Mouse (Mus musculus): ENCODE data around the gene Dock8.

Gene Dock8

GRCm38 (mm10) chr19:24999201-24999886 lies at the start of gene Dock8:
Dock8 (plus strand) TSS chr19:24999534.
- peak; percentile 64 to 68 for DNase-seq (ENCODE audit: low spot score in 2 of 2)

DNA sequence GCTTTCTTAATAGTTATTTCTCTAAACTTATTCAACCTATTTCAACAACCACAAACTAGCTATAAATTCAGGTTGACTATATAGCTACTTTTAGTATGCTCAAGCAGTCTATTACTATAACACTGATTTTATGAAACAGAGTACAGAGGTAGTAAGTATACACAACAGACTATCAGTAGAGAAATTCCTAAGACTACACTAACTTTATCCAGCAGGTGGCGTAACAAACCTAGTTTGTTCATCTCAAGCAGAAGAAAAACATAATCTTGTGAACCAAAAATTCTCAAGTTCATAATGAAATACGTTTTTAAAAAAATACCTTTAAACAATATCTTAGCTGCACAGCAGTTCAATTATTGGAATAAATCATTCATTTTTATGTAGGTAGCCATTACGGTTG lies 40.8 kb upstream of the Dock8 start:
- no peak for DNase-seq (ENCODE audit: low spot score in 2 of 2)

DNA sequence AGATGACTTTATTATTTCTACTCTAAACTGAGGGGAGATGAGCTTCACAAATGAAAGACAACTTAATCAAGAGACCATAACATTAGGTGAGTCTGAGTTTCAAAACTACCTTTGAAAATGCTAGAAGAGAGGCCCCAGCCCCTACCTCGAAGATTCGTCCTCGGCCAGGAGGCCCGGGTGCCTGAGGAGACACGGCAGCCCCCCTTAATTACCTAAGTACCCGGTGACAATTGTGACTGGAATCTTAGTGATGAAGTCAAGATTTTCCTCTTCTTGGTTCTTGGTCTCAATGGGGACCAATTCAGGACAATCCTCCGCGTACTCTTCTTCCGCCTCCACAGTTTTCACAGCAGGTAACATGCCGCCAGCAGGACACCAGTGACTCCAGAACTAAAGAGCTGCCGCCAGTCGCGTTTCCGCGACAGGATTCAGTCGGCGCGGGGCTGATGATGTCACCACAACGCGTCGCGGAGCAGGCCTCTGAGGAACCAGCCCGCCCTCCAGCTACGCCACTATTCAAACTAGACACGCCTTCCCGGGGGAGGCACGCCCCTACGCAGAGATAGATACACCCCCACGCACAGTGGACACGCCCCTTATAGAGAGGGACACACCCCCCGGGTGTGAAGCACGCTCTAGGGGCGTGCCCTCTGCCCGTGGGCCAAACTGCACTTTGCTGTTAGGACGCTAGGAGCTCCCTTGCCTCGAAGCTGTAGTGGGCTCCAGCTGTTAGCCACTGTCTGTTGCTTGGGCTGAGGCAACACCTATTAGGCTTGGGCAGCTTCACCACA lies 38.0 kb upstream of the Dock8 start, which contains the start of gene Cbwd1:
Gene Cbwd1, minus strand, starts transcription at position 439 of the 791 bp plus-strand sequence.
- peak; percentile 96 to 98 for DNase-seq (ENCODE audit: low spot score in 2 of 2)

- DNase-seq (ENCODE audit: low spot score in 2 of 2): no peak
These were observed 33.1 kb upstream of the Dock8 start for GRCm38 (mm10) chr19:24966203-24966602.

- DNase-seq (ENCODE audit: low spot score in 2 of 2): no peak
These were observed 32.4 kb upstream of the Dock8 start for GRCm38 (mm10) chr19:24966941-24967340.

- DNase-seq (ENCODE audit: low spot score in 2 of 2): no peak
These were observed 28.0 kb upstream of the Dock8 start for GRCm38 (mm10) chr19:24971307-24971706.

DNA sequence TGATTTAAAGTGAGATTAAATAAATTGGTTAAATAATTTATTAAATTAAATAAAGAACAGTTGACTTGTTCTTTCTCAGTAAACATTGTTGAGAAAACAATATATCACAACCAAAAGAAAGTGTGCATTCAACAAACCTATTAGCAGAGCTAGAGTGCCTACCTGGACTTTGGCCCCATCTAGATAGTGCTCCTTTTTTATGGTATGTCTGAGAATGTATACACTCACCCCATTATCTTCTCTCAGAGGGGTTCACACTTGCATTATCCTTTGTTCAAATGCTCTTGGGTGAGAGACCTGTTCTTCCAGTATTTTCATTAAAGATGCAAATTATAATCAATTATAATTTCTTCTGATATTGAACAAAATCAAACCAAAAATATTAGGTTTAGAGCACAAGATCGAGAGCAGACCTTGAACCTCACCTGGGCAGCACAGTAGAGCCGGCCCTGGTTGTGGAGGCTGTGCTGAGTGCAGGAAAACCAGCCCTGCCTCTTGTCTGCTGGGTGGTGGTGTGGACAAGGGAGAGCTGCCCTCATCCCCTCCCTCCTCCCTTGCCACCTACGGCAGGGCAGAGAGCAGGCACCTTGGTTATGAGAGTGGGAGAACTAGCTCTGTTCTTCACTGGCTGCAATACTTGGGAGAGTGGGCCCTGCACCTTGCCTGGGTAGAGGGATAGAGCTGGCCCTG lies 26.5 kb upstream of the Dock8 start:
- DNase-seq (ENCODE audit: low spot score in 2 of 2): no peak

DNA sequence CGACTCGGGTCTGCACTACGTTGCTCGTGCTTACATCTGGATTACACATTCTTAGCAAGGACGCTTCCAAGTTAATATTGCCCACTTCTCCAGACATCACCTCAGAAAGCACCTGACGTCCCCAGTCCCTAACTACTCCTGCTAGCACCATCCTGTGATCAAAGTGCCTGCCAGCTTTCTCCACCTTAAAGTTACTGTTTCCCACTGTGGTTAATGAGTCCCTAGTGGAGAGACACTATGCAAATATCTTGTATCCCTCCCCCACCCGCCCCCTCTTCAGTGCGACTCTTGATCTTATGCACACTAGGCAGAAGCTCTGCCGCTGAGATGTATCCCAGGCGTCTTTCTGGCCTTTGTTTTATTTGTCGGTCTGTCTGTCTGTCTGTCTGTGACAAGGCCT lies 21.3 kb upstream of the Dock8 start:
- no peak for DNase-seq (ENCODE audit: low spot score in 2 of 2)

GRCm38 (mm10) chr19:24978852-24979842 lies 20.2 kb upstream of the Dock8 start:
- DNase-seq (ENCODE audit: low spot score in 2 of 2): no peak

DNA sequence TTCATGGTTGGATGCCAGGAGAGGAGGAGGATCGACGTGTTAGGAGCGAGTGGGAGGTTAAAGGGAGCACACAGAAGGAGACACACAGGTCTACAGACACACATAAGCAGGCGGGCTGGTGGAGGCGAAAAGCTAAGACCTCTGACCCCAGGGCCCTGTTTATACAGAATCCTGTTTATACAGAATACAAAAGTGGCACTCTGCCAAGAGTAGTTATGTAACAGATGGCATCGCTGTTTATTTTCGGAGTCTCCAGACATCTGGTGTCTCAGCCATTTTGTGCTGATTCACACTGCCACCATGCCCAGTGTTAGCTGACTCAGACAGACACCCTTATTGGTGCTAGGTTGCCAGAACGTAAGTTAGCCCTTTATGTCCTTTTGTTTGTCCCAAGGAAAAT lies 18.0 kb upstream of the Dock8 start:
- DNase-seq (ENCODE audit: low spot score in 2 of 2): no peak

- no peak for DNase-seq (ENCODE audit: low spot score in 2 of 2)
These were observed 16.3 kb upstream of the Dock8 start for GRCm38 (mm10) chr19:24983050-24983449.

GRCm38 (mm10) chr19:24983857-24984498 lies 15.4 kb upstream of the Dock8 start:
- no peak for DNase-seq (ENCODE audit: low spot score in 2 of 2)

GRCm38 (mm10) chr19:24985045-24985444 lies 14.3 kb upstream of the Dock8 start:
- no peak for DNase-seq (ENCODE audit: low spot score in 2 of 2)

DNA sequence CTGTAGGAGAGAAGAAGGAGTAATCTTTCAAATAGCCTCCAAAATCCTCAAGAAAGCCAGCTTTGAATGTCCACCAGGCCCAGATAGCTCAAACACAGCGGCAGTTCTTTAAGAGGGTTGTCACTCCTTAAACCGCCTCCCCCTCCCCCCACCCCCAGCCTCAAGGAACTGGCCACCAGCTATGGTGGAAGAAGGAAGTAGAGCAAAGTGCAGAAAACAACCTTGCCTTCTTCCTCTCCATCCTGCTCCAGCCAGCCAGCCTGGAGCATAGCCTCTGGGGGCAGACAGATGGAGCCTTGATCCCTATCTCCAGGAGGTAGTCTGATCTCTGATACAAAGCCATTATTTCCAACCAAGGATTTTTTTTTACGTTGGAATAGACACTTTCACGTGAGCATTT lies 12.0 kb upstream of the Dock8 start:
- no peak for DNase-seq (ENCODE audit: low spot score in 2 of 2)

DNA sequence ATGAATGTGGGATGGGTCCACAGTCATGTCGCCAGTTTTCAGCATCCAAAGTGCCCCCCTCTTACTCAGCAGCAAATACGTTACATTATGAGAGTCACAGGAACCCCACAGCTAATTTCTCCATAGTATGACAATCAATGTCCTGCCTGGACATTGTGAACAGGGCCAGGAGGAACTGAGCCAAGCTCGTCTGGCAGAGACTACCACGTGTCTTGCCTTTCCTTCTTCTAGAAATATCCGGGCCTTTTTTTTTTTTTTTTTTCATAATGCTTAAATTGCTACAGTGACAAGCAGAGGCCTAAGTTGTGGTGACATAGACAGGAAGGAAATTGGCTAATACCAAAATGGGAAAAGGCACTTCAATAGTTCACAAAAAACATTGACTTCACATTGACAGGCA lies 10.5 kb upstream of the Dock8 start:
- no peak for DNase-seq (ENCODE audit: low spot score in 2 of 2)

GRCm38 (mm10) chr19:24990138-24990822 lies 9.1 kb upstream of the Dock8 start:
- no peak for DNase-seq (ENCODE audit: low spot score in 2 of 2)

- no peak for DNase-seq (ENCODE audit: low spot score in 2 of 2)
These were observed 5.8 kb upstream of the Dock8 start for GRCm38 (mm10) chr19:24993526-24993925.

DNA sequence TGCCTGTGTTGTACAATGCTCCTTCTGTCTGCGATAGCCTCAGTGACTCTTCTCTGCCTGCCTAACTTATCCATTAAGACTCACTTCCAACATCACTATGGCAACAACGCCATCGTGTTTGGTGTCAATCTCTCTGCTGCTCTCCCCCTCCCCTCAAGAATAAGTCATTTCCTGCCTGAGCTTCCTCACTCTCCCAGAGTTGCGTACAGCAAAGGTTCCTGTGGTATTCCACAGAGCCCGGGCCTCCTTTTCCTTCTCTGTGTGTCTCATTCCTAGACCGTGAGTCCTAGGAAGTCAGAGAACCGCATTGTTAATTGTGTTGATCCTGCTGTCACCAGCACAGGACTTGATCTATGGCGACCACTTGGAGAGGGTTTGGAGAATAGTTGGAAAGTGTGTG lies 4.4 kb upstream of the Dock8 start:
- no peak for DNase-seq (ENCODE audit: low spot score in 2 of 2)

- no peak for DNase-seq (ENCODE audit: low spot score in 2 of 2)
These were observed 2.3 kb upstream of the Dock8 start for GRCm38 (mm10) chr19:24996815-24997704.
